Comparison of ENCODE assay signal across 10 mouse cellular contexts in genomic region chr1:132199934-132200333, GRCm38 (mm10). TPM values are rescaled to one million over a fixed set of nuclear protein-coding genes. Genes with fewer than 3 reads are reported as not detected.
DNase-seq lines count a peak whose midpoint lies in the region; ATAC-seq and TF ChIP-seq lines count a peak whose summit lies in the region.
"Had no signal": no experiment of that assay in that cellular context is flagged by ENCODE, and none has a peak within 500 bp of the region (broad histone marks: within the 10 kb centered on the region; RNA-seq: fewer than 3 reads in every experiment).

No protein-coding gene starts in this region.

- H3K36me3 ChIP-seq in liver, embryonic 11.5 days (ENCODE audit: control insufficient read depth, insufficient read depth, low read length), result no peaks in the 10 kb centered on the region
- H3K36me3 ChIP-seq in hindbrain, embryonic 16.5 days (ENCODE audit: control insufficient read depth, insufficient read depth, low read length), result no peaks in the 10 kb centered on the region
- H3K36me3 ChIP-seq in neural tube, embryonic 12.5 days, result peaks cover 3% of the 10 kb centered on the region; the same call in 1 of the 2 replicates

- no peaks in the 10 kb centered on the region for H3K9me3 ChIP-seq in liver, embryonic 11.5 days (ENCODE audit: control insufficient read depth, low read length)
- no peaks in the 10 kb centered on the region for H3K9me3 ChIP-seq in hindbrain, embryonic 16.5 days (ENCODE audit: control insufficient read depth, low read length)
- H3K9me3 ChIP-seq in neural tube, embryonic 12.5 days, result no peaks in the 10 kb centered on the region

- H3K27ac ChIP-seq in liver, embryonic 11.5 days (ENCODE audit: low read depth, low read length), result no peak overlapping the region
- H3K27ac ChIP-seq in cortical plate, adult 2 months (ENCODE audit: insufficient read depth, low read length), result peak overlapping the region; percentile 59
- peak overlapping the region; percentile 19 for H3K27ac ChIP-seq in hindbrain, embryonic 16.5 days (ENCODE audit: low read depth, low read length)
- no peak overlapping the region for H3K27ac ChIP-seq in neural tube, embryonic 12.5 days

- H3K27me3 ChIP-seq in liver, embryonic 11.5 days (replicated peaks; ENCODE audit: control insufficient read depth, insufficient read depth, low read length), result peaks cover 60% of the 10 kb centered on the region
- H3K27me3 ChIP-seq in hindbrain, embryonic 16.5 days (replicated peaks; ENCODE audit: control insufficient read depth, insufficient read depth, low read length), result no peaks in the 10 kb centered on the region
- H3K27me3 ChIP-seq in neural tube, embryonic 12.5 days (replicated peaks), result no peaks in the 10 kb centered on the region

- no peak overlapping the region for H3K9ac ChIP-seq in liver, embryonic 11.5 days (ENCODE audit: low read depth, low read length)
- H3K9ac ChIP-seq in hindbrain, embryonic 16.5 days (ENCODE audit: low read depth, low read length), result peak overlapping the region; percentile 52
- no peak overlapping the region for H3K9ac ChIP-seq in neural tube, embryonic 12.5 days

- peak; percentile 29 for DNase-seq in liver, embryonic 11.5 days (ENCODE audit: low spot score)
- no peak for DNase-seq in liver
- DNase-seq in natural killer cell, adult 2 months (ENCODE audit: low spot score in 2 of 2), result no peak
- no peak for DNase-seq in gastrocnemius, postnatal 10 days

- no peak for TF ChIP-seq CTCF in cortical plate, adult 2 months (IDR thresholded peaks at IDR 0.05; ENCODE audit: extremely low read depth, insufficient read depth, low read length)

- 0 out of 2 replicates have a peak, but pooled peaks have one; percentile 51 for TF ChIP-seq POLR2A in cortical plate, adult 2 months (IDR thresholded peaks at IDR 0.05; ENCODE audit: extremely low read depth, insufficient read depth, low read length)

- no peaks in the 10 kb centered on the region for H3K4me1 ChIP-seq in liver, embryonic 11.5 days (replicated peaks; ENCODE audit: control insufficient read depth, insufficient read depth, low read length)
- peaks cover 6% of the 10 kb centered on the region for H3K4me1 ChIP-seq in cortical plate, adult 2 months (ENCODE audit: control insufficient read depth, insufficient read depth, low read length)
- peaks cover 58% of the 10 kb centered on the region for H3K4me1 ChIP-seq in hindbrain, embryonic 16.5 days (ENCODE audit: control insufficient read depth, insufficient read depth, low read depth, low read length)
- peaks cover 61% of the 10 kb centered on the region for H3K4me1 ChIP-seq in neural tube, embryonic 12.5 days

- no peak for ATAC-seq in liver, embryonic 11.5 days (replicated peaks; ENCODE audit: low FRiP score)
- no peak for ATAC-seq in hindbrain, embryonic 16.5 days
- no peak for ATAC-seq in neural tube, embryonic 12.5 days (ENCODE audit: low FRiP score, low read depth)
- ATAC-seq in monocyte, adult 5-6 weeks (replicated peaks; ENCODE audit: insufficient number of reproducible peaks, low FRiP score, low TSS enrichment, poor library complexity, severe bottlenecking), result no peak

- H3K4me2 ChIP-seq in liver, embryonic 11.5 days, result peak overlapping the region; percentile 28
- H3K4me2 ChIP-seq in hindbrain, embryonic 16.5 days (ENCODE audit: low read length), result peak overlapping the region; percentile 46
- peak overlapping the region; percentile 44 for H3K4me2 ChIP-seq in neural tube, embryonic 12.5 days (replicated peaks)

- 15% methylated on average over 12 of the region's 12 CpGs for whole genome bisulfite sequencing in liver, embryonic 11.5 days
- 10% methylated on average over 12 of the region's 12 CpGs for WGBS in hindbrain, embryonic 16.5 days
- 21% methylated on average over 12 of the region's 12 CpGs for WGBS in neural tube, embryonic 12.5 days

- no peak overlapping the region for H3K4me3 ChIP-seq in liver, embryonic 11.5 days (ENCODE audit: low read depth, low read length)
- H3K4me3 ChIP-seq in cortical plate, adult 2 months (ENCODE audit: insufficient read depth, low read length), result peak overlapping the region; percentile 36
- H3K4me3 ChIP-seq in hindbrain, embryonic 16.5 days (ENCODE audit: low read length), result peak overlapping the region; percentile 9
- H3K4me3 ChIP-seq in neural tube, embryonic 12.5 days, result no peak overlapping the region

RNA-seq across cellular contexts. Expression of gene AC124108.1, which starts 8.7 kb away (rescaled TPM):
- 0.04 and 0.08 TPM in 2 replicates for polyA plus RNA-seq in liver, embryonic 11.5 days (2014; fragmentation: Nextera tagmentation; extraction: Ambion mirVana)
- 6.2 and 7.7 TPM in 2 replicates for polyA plus RNA-seq in cortical plate, adult 2 months (2012; rRNA removed)
- 1.8 and 2.3 TPM in 2 replicates for polyA plus RNA-seq in hindbrain, embryonic 16.5 days (2015; fragmentation: Nextera tagmentation; extraction: Ambion mirVana)
- 3.0 and 3.7 TPM in 2 replicates for polyA plus RNA-seq in neural tube, embryonic 12.5 days (2016; fragmentation: Nextera tagmentation; extraction: Ambion mirVana)
- not detected in 3 replicates for total RNA-seq in monocyte, adult 5-6 weeks (2017)
- under 1 TPM in 1 of 2 experiments, not detected in 1; 0.05 TPM for total RNA-seq in gastrocnemius, postnatal 10 days (2021)
- polyA plus RNA-seq: liver, embryonic 16.5 days had no signal

RNA-seq across cellular contexts. Expression of gene Lemd1, which starts 8.7 kb away (rescaled TPM):
- 0.27 TPM in 1 of 2 replicates, not detected in the other for polyA plus RNA-seq in liver, embryonic 11.5 days (2014; fragmentation: Nextera tagmentation; extraction: Ambion mirVana)
- polyA plus RNA-seq in cortical plate, adult 2 months (2012; rRNA removed), result 7.5 and 10.7 TPM in 2 replicates
- 11.4 and 14.0 TPM in 2 replicates for polyA plus RNA-seq in hindbrain, embryonic 16.5 days (2015; fragmentation: Nextera tagmentation; extraction: Ambion mirVana)
- polyA plus RNA-seq in neural tube, embryonic 12.5 days (2016; fragmentation: Nextera tagmentation; extraction: Ambion mirVana), result 11.7 and 11.9 TPM in 2 replicates
- 1.8 TPM in 1 of 3 replicates, not detected in the others for total RNA-seq in monocyte, adult 5-6 weeks (2017)
- total RNA-seq in gastrocnemius, postnatal 10 days (2021), result not detected
- polyA plus RNA-seq: liver, embryonic 16.5 days had no signal

RNA-seq across cellular contexts. Expression of gene Gm10188, which starts 29.6 kb away (rescaled TPM):
- polyA plus RNA-seq in liver, embryonic 11.5 days (2014; fragmentation: Nextera tagmentation; extraction: Ambion mirVana), result not detected in 2 replicates
- not detected in 2 replicates for polyA plus RNA-seq in cortical plate, adult 2 months (2012; rRNA removed)
- polyA plus RNA-seq in hindbrain, embryonic 16.5 days (2015; fragmentation: Nextera tagmentation; extraction: Ambion mirVana), result not detected in 2 replicates
- polyA plus RNA-seq in neural tube, embryonic 12.5 days (2016; fragmentation: Nextera tagmentation; extraction: Ambion mirVana), result 0.74 and 0.86 TPM in 2 replicates
- not detected in 3 replicates for total RNA-seq in monocyte, adult 5-6 weeks (2017)
- not detected for total RNA-seq in gastrocnemius, postnatal 10 days (2021)
- polyA plus RNA-seq: frontal cortex, adult 2 months; liver, embryonic 16.5 days had no signal

Comparison
In these comparisons a context has a peak if more than half of its experiments do, and no peak if none do; other contexts are left out.
1. H3K27ac ChIP-seq: peak in cortical plate, adult 2 months (single experiment) and hindbrain, embryonic 16.5 days (single experiment); none in liver, embryonic 11.5 days (single experiment) and neural tube, embryonic 12.5 days (single experiment).
2. H3K4me3 ChIP-seq: peak in cortical plate, adult 2 months (single experiment) and hindbrain, embryonic 16.5 days (single experiment); none in liver, embryonic 11.5 days (single experiment) and neural tube, embryonic 12.5 days (single experiment).
3. Peak in every context shown above with its lines, with median percentiles within 50 percentile points of each other: H3K4me2 ChIP-seq.